Mouse (Mus musculus): ENCODE data around the gene Ubash3b.
A peak's percentile ranks its signal among the peaks of the same experiment; 100 is the strongest.

Ubash3b gene

DNA sequence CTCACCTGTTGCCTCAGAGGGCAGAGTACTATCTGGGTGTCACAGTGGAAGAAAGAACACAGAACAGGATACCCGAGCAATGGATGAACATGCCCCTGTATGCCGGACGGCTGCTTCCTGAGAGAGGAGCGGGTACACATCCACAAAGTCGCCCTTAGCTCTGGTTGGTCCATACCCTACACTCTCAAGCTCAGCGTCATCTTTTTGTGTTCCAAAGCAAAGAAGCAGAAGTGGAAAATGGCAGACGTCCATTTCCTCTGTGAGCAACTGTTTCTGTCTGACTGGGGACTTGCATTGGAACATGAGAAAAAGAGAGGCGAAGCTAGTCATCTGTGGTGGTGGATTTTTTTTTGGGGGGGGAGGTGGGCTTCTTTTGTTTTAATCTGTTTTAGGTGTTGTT is 30.9 kb downstream of the Ubash3b start:
- DNase-seq, result no peak

- DNase-seq, result no peak
These were observed 31.6 kb downstream of the Ubash3b start for GRCm38 (mm10) chr9:41129802-41130480.

DNA sequence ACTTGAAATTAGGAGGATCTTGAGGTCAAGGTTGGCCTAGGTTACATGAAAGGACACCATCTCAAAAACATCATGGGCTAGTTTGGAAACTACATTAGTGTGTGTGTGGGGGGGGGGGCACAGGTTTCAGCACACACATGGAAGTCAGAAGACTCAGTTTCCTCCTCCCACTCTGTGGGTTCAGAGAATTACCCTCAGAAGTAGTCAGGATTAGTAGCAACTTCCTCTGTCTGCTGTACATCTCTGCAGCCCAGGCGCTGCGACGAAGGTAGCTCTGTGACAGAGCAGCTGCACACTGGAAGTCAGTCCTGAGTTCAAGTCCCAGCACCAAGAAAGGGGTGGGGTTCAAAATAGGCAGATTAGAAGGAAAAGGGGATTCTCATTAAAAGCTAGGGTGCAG is 32.2 kb downstream of the Ubash3b start:
- no peak for DNase-seq

- no peak for DNase-seq
These were observed 34.8 kb downstream of the Ubash3b start for GRCm38 (mm10) chr9:41126723-41127122.

GRCm38 (mm10) chr9:41124305-41124704 is 37.2 kb downstream of the Ubash3b start:
- no peak for DNase-seq

DNA sequence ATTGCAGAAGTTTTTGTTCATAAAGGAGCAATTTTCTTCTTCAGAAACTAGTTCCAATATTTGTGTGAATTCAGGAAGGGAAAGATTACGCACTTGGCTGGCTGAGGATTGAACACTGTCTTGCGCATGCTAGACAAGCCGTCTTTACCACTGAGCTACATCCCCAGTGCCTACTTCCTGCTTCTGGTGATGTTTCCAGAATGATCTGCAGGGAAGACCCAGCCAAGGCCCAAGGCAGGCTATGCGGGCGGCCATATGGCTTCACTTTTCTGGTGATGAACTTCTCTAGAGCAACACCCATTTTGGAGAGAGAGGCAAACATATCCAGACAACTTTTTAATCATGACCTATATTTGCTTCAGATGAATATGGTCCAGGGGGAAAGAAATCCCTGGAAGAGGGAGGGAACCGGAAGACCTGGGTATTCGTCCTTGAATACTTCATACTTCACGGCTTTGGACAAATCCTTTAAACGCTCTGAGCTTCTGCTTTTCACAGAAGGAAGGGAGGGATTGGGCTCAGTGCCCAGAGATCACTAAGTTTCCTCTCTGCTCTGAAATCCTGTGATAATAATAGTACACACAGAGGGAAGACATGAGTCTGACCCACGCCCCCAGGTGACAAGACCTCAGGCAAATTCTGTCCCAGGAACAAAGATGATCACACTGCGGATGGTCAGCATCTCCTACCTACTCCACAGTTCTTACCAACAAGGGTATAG is 38.9 kb downstream of the Ubash3b start:
- peak; percentile 57 for DNase-seq

DNA sequence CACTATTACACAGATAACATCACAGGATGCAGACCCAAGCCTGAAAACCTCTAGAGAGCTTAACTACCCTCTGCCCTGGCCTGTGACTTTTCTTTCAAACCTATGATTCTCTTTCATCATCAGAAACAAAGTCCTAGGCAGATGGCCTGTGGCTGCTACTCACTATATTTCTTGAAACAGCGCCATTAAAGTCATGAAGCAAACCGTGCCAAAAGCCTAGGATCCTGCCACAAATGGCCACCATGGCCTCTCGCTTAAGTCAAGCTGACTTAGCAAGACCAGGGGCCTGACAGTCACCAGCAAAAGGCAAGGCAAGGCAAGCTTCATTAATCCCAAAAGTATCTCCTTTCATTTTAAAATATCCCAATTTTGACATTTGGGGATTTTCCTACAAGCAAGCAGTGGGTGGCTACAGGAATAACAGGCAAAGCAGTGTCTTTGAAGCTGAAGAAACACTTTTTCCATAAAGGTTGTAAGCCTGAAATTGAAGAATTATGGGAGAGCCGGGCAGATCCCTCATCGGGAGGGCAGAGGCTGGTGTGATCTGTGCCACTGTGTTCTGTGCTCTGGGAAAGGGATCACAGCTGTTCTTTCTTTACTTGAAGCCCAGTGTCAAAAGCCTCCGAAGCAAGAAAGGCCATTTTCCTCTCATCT is 39.7 kb downstream of the Ubash3b start:
- DNase-seq, result no peak

DNA sequence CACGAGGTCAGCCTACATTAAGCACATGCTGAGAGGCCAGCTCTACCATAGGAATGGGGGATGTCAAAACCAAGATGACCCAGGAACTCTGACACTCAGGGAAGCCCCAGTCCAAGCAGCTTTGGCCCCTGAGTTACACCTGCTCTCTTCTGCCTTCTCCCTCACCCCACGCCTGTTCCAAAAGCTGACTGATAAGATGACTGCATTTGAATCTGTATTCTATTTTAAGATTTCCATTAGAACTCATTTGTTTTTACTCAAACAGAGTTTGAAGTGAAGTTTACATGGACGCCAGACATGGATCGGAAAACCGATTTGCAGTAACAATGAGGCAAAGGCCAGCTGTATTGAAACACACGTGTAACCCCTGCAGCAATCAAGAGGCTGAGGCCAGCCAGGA is 41.5 kb downstream of the Ubash3b start:
- no peak for DNase-seq

- DNase-seq, result no peak
These were observed 43.4 kb downstream of the Ubash3b start for GRCm38 (mm10) chr9:41118065-41118464.

- DNase-seq, result no peak
These were observed 45.4 kb downstream of the Ubash3b start for GRCm38 (mm10) chr9:41116126-41116525.

DNA sequence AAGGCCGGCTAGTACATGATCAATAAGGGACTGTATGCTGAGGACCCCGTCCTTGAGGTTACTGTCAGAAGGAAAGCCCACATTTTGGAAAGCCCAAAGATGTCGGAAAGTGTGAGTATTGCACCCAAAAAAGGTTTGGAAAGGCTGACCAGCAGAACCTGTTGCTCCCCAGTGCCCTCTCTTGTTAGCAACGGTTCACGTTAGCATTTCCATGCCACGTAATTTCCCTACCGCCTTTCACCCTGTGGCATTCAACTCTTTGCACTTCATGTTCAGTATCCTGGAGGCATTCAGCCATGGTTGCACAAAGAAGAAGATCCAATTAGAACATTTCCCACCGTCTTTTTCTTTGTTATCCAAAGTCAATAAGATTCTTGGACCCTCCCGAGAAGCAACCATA is 47.1 kb downstream of the Ubash3b start:
- DNase-seq, result no peak

DNA sequence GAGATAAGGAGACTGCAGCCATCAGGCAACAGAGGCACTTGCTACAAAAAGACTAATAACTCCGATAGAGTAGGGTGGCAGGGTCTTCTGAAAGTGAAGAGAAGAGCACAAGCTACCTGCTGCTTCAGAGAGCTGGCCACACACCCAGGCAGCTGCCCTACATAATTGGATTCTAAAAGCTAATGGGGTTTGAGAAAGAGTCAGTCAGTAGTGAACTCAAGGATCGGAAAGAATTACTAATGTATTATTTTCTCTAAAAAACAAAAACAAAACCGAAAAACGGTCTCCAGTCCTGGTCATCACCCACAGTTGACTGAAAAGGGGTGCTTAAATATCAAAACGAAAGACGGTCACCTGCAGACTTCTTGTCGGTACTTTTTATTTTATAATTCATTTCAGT is 51.7 kb downstream of the Ubash3b start:
- no peak for DNase-seq

DNA sequence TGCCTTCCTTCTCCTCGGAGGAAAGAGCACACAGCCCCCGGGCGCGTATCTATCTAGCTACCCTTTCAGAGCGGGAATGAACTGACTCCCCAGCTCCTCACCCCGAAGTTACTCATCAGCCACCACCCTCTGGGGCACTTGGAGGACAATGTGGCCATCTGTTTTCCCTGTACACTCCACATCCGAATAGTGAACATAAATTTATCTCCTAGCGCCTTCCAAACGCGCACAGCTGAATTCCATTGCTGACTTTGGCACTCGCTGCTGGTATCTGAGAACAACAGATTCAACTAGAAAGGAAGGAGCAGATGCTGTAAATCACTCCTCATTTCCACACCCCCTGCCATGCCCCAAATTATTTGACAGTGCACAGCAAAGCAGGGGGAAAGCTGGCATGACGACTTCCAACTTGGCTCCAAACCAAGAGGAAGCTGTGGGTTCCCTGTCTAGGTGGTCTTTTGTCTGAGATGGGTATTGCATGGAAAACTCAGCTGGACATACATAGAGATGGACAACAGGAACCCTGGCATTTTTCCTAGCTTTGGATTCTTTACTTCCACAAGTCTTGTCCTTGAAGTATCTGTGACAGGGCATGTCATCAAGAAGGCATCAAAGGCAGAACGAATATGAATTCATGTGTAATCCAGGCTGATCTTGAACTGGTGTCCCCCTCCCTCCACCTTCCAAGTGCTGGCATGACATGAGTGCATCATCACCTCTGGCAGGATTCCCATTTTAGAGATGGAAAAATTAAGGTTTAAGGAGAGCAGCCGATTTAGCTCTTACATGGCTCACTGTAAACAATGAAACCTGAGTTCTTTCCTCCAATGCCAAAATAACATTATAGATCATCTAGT is 52.9 kb downstream of the Ubash3b start:
- peak; percentile 71 for DNase-seq

DNA sequence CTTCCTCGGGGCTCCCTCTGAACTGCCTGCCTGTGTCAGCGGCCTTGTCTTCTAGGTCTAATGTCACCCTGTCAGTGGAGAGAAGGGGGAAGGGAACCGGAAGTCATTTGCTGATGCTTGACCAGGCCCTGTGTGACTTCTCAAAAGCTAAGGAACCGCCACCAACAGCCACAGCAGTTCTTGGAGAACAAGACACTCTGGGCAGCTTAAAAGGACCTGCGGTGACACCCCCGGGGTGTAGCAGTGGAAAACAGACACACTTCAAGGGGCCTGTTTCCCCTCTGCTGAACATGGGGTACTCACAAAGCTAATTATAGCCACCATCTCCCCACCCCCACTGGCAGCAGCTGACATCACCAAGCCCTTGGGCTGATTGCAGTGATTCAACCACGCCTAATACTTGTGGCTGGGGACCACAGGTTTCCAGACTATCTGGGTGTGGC is 56.3 kb downstream of the Ubash3b start:
- no peak for DNase-seq

DNA sequence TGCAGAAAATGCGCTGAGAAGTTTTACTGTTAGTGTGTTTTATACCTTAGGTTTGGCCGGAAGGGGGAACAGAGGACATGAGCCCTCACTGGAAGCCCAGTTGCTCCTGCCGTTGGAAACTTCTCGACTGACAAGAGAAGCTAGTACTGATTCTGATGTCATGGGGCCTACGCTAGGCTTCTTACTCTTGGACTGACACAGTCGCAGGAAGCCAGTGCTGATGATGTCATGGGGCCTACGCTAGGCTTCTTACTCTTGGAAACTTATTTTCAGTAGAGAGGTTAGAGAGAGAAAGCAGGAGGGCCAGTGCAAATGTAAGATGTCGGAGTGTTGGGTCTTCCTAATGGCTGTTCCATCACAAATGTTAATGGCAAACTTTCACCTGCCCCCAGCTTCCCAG is 57.8 kb downstream of the Ubash3b start:
- no peak for DNase-seq

GRCm38 (mm10) chr9:41102613-41103012 is 58.9 kb downstream of the Ubash3b start:
- DNase-seq, result no peak

DNA sequence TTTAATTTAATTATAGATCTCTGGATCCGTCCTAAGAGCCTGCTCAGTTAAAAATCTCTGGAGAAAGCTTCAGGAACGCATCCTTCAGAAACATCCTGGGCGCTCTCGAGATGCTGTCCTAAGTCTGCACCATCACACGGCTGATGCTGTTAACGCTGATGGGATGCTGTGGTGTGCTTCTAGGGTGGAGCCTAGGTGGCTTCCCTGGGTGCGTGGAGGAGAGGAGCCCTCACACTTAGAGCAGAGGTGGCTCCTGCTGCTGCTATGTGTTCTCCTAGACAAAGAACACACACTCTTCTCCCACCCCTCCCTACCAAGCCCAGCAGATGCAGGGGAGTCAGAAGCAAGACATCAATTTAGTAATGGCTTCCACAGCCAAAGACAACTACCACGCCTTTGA is 61.6 kb downstream of the Ubash3b start:
- no peak for DNase-seq

- DNase-seq, result no peak
These were observed 62.4 kb downstream of the Ubash3b start for GRCm38 (mm10) chr9:41099067-41099466.

DNA sequence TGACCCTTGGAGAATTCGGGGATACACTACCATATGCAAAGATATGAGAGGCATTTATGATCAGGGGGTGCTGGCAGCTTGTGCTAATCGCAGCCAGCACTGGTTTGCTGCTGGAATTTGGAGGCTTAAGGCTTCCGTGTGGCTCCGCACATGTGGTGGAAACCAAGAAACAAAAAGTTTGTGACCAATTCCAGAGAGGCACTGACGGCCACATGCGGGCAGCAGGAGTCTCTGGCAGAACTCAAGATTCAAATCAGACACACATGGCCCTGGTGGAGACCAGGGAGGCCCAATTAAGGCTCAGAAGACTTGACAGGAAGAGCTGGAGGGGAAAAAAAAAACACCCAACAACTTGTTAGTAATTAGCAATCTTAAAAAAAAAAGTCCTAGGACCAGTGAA is 63.4 kb downstream of the Ubash3b start:
- DNase-seq, result no peak

DNA sequence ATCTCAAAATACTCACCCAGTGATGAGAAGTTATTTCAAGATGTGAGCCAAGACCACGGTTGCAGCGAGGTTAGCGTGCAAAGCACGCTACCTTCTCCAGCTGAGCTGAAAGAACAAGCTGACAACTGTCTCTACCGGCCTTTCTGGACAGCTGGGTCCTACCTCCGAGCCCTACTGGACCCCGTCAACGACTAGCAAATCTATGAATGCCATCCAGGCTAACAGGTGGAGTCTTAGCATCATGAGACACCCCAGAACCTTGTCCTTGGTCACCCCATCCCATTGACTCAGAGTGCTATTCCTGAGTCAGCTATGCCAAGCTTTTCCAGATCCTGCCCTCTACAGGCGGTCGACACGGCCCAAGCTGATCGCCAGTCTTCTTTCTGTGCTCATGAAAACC is 69.5 kb downstream of the Ubash3b start:
- no peak for DNase-seq

DNA sequence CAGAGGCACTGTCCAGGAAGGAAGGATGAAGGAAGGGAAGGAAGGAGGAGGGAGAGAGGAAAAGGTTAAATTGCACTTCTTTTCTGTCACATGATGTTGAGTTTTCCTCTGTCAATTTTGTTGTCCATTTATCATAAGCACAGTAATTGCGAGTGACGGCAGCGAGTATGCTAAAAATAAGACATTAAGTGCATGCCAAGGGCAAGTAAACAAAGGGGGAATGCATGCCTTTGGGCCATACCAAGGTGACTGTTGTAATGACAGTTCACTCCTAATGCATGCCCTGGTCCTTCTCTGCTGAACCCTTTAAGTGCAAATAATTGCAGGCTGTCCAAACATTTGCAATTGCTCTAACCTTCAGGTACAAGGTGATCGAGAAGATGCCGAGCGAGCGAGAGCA is 70.3 kb downstream of the Ubash3b start:
- DNase-seq, result no peak

GRCm38 (mm10) chr9:41087831-41088383 is 73.6 kb downstream of the Ubash3b start:
- no peak for DNase-seq
